Mouse (Mus musculus) v-Abl transformed pro-B cells (cell line): ENCODE data around the gene Mier2.

Experiments used
- in situ Hi-C, 2 experiments: fragments of 400-800 bp; cut with MboI; formaldehyde crosslinking; loops; one replicate each; pipeline ENCODE4 v1.15.1; 2025; ENCODE audit not compliant: unreplicated experiment in 2 of 2

The Mier2 gene

GRCm38 (mm10) chr10:79524433-79524832, 30.6 kb downstream of the Mier2 start:
- in situ Hi-C loops, result no loop called here

GRCm38 (mm10) chr10:79506709-79507108, 48.3 kb downstream of the Mier2 start:
- in situ Hi-C loops, result loop anchor here in 1 of 2 experiments (10.0 kb wide), 1 partner anchor 752 kb away; the partner anchor contains the start of gene Ccdc105

- in situ Hi-C loops, result loop anchor here (5.0 to 10.0 kb wide), 2 partner anchors 746 to 748 kb away; partner anchors contain the start of gene Ccdc105 (in 1 of the 2)
These were observed 52.0 kb downstream of the Mier2 start for GRCm38 (mm10) chr10:79502830-79503644.

GRCm38 (mm10) chr10:79496701-79497288, 58.2 kb downstream of the Mier2 start:
- in situ Hi-C loops, result no loop called here

GRCm38 (mm10) chr10:79495886-79496285, 59.1 kb downstream of the Mier2 start:
- in situ Hi-C loops, result no loop called here
